Mouse (Mus musculus) sigmoid colon, adult 10 weeks (tissue): ENCODE results near the gene Gm20809. TPM values are rescaled to one million over a fixed set of nuclear protein-coding genes. Genes with fewer than 3 reads are reported as not detected.

Experiments
- polyA plus RNA-seq: library from polyadenylated mRNA; stranded (reverse); fragments of 350-450 nt; fragmentation: Illumina TruSeq; extraction: RNeasy Lipid Tissue Mini Kit (QIAGEN cat#74804); gene quantifications from one replicate; pipeline ENCODE4 v1.2.3, GENCODE M21; 2014; ENCODE audit warnings: low read depth, low replicate concordance

Gene Gm20809
- not detected for polyA plus RNA-seq

DNA sequence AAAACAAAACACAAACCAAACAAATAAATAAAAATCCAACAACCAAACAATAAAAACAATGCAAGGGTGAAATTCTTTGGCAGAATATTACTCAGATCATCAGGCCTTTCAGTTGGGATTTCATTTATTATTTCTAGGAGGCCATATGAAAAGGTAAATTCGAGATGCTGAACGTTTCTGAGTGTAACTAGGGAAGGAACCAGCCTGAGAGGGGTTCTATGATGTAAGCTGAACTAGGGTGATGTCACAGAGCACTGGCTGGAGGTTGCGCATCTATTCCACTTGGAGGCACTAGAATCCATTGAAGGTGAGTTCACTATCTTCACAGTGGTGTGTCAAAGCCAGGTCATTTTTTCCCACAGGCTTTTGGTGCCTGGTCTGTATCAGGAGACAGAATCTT lies at the start of gene Gm20809:
Gene Gm20809 (plus strand): TSS at position 301 of the 400 bp plus-strand sequence.

